Mouse (Mus musculus): ENCODE measurements at regions not wholly inside any gene's neighbourhood (a gene's known extent, or its start where the extent isn't known, plus 50 kb on each side); places are given as distances from the start of the nearest gene placed in this dataset.

- H3K4me2 ChIP-seq = no peak overlapping the region
- H3K9ac ChIP-seq = no peak overlapping the region
- ATAC-seq (ENCODE audit: low read depth) = no peak
- no peak overlapping the region for H3K4me3 ChIP-seq
- no peaks in the 10 kb centered on the region for H3K36me3 ChIP-seq
- H3K9me3 ChIP-seq = no peaks in the 10 kb centered on the region
- no peak overlapping the region for H3K27ac ChIP-seq (replicated peaks)
- WGBS = 83% methylated on average over 1 of the region's 1 CpGs
- no peaks in the 10 kb centered on the region for H3K4me1 ChIP-seq (replicated peaks)
- no peaks in the 10 kb centered on the region for H3K27me3 ChIP-seq
Measured at GRCm38 (mm10) chr2:72578322-72578721, 102.4 kb downstream of the Cdca7 start.

GRCm38 (mm10) chr2:72581136-72581535, 105.2 kb downstream of the Cdca7 start:
- no peaks in the 10 kb centered on the region for H3K27me3 ChIP-seq
- H3K9me3 ChIP-seq = peaks cover 6% of the 10 kb centered on the region; the same call in 1 of the 2 replicates
- no peaks in the 10 kb centered on the region for H3K36me3 ChIP-seq
- H3K27ac ChIP-seq (replicated peaks) = no peak overlapping the region
- WGBS = 85% methylated on average over 6 of the region's 6 CpGs
- H3K4me1 ChIP-seq (replicated peaks) = no peaks in the 10 kb centered on the region
- H3K4me3 ChIP-seq = no peak overlapping the region
- H3K4me2 ChIP-seq = no peak overlapping the region
- ATAC-seq (ENCODE audit: low read depth) = no peak
- no peak overlapping the region for H3K9ac ChIP-seq

- 81% methylated on average over 7 of the region's 7 CpGs for WGBS
- no peaks in the 10 kb centered on the region for H3K36me3 ChIP-seq
- no peak for ATAC-seq (ENCODE audit: low read depth)
- H3K9me3 ChIP-seq = peaks cover 6% of the 10 kb centered on the region; the same call in 1 of the 2 replicates
- H3K4me3 ChIP-seq = no peak overlapping the region
- no peak overlapping the region for H3K9ac ChIP-seq
- H3K27ac ChIP-seq (replicated peaks) = no peak overlapping the region
- H3K4me1 ChIP-seq (replicated peaks) = peaks cover 4% of the 10 kb centered on the region; the same call in 1 of the 2 replicates
- no peak overlapping the region for H3K4me2 ChIP-seq
- H3K27me3 ChIP-seq = peaks cover 5% of the 10 kb centered on the region; the same call in 1 of the 2 replicates
Measured at GRCm38 (mm10) chr2:72588814-72589213, 112.9 kb downstream of the Cdca7 start.

- no peaks in the 10 kb centered on the region for H3K9me3 ChIP-seq
- H3K27me3 ChIP-seq = no peaks in the 10 kb centered on the region
- H3K9ac ChIP-seq = no peak overlapping the region
- no peak overlapping the region for H3K4me3 ChIP-seq
- no peaks in the 10 kb centered on the region for H3K36me3 ChIP-seq
- no peak for ATAC-seq (ENCODE audit: low read depth)
- no peak overlapping the region for H3K27ac ChIP-seq (replicated peaks)
- no peak overlapping the region for H3K4me2 ChIP-seq
- 40% methylated on average over 3 of the region's 3 CpGs for WGBS
- peaks cover 12% of the 10 kb centered on the region for H3K4me1 ChIP-seq (replicated peaks)
Measured at GRCm38 (mm10) chr2:72592011-72592410, 116.1 kb downstream of the Cdca7 start.

- no peak overlapping the region for H3K9ac ChIP-seq
- no peaks in the 10 kb centered on the region for H3K9me3 ChIP-seq
- H3K27ac ChIP-seq (replicated peaks) = 0 out of 2 replicates have a peak overlapping the region, but pooled peaks have one; percentile 4
- WGBS = 54% methylated on average over 14 of the region's 14 CpGs
- peaks cover 27% of the 10 kb centered on the region for H3K4me1 ChIP-seq (replicated peaks)
- no peak overlapping the region for H3K4me3 ChIP-seq
- H3K36me3 ChIP-seq = no peaks in the 10 kb centered on the region
- no peak overlapping the region for H3K4me2 ChIP-seq
- no peaks in the 10 kb centered on the region for H3K27me3 ChIP-seq
- no peak for ATAC-seq (ENCODE audit: low read depth)
Measured at GRCm38 (mm10) chr2:72596994-72597925, 121.3 kb downstream of the Cdca7 start.

GRCm38 (mm10) chr2:72597941-72598340, 122.0 kb downstream of the Cdca7 start:
- Histone ChIP-seq H3K4me1 (replicated peaks) (peaks cover 27% of the 10 kb centered on the region), H3K9me3 (no peaks in the 10 kb centered on the region), H3K27me3 (no peaks in the 10 kb centered on the region), H3K9ac (no peak overlapping the region), H3K36me3 (no peaks in the 10 kb centered on the region), H3K27ac (replicated peaks) (0 out of 2 replicates have a peak overlapping the region, but pooled peaks have one; percentile 4), H3K4me2 (no peak overlapping the region), H3K4me3 (no peak overlapping the region)
- 33% methylated on average over 9 of the region's 9 CpGs for WGBS
- no peak for ATAC-seq (ENCODE audit: low read depth)

- no peaks in the 10 kb centered on the region for H3K36me3 ChIP-seq
- no peak overlapping the region for H3K9ac ChIP-seq
- H3K4me1 ChIP-seq (replicated peaks) = peaks cover 27% of the 10 kb centered on the region
- no peaks in the 10 kb centered on the region for H3K9me3 ChIP-seq
- no peaks in the 10 kb centered on the region for H3K27me3 ChIP-seq
- H3K4me2 ChIP-seq = no peak overlapping the region
- no peak overlapping the region for H3K4me3 ChIP-seq
- no peak overlapping the region for H3K27ac ChIP-seq (replicated peaks)
- ATAC-seq (ENCODE audit: low read depth) = no peak
Measured at GRCm38 (mm10) chr2:72600723-72601122, 124.8 kb downstream of the Cdca7 start.

GRCm38 (mm10) chr2:72602152-72602551, 126.2 kb downstream of the Cdca7 start:
- no peak overlapping the region for H3K4me2 ChIP-seq
- ATAC-seq (ENCODE audit: low read depth) = no peak
- H3K27ac ChIP-seq (replicated peaks) = no peak overlapping the region
- H3K4me1 ChIP-seq (replicated peaks) = peaks cover 17% of the 10 kb centered on the region
- 74% methylated on average over 1 of the region's 1 CpGs for WGBS
- no peaks in the 10 kb centered on the region for H3K36me3 ChIP-seq
- no peaks in the 10 kb centered on the region for H3K9me3 ChIP-seq
- no peak overlapping the region for H3K9ac ChIP-seq
- H3K4me3 ChIP-seq = no peak overlapping the region
- H3K27me3 ChIP-seq = no peaks in the 10 kb centered on the region

GRCm38 (mm10) chr2:72612221-72612620, 136.3 kb downstream of the Cdca7 start:
- H3K27ac ChIP-seq (replicated peaks) = no peak overlapping the region
- H3K9me3 ChIP-seq = peaks cover 7% of the 10 kb centered on the region; the same call in 1 of the 2 replicates

GRCm38 (mm10) chr2:72614256-72614655, 138.3 kb downstream of the Cdca7 start:
- no peak for ATAC-seq (ENCODE audit: low read depth)
- H3K27me3 ChIP-seq = peaks cover 11% of the 10 kb centered on the region; the same call in 1 of the 2 replicates

More at GRCm38 (mm10) chr2:72612221-72612620, 136.3 kb downstream of the Cdca7 start:
- Histone ChIP-seq H3K9ac (no peak overlapping the region), H3K4me1 (replicated peaks) (0 out of 2 replicates have a peak, but pooled peaks cover 6% of the 10 kb centered on the region), H3K4me2 (no peak overlapping the region), H3K4me3 (no peak overlapping the region), H3K36me3 (no peaks in the 10 kb centered on the region), H3K27me3 (peaks cover 5% of the 10 kb centered on the region; the same call in 1 of the 2 replicates)
- ATAC-seq (ENCODE audit: low read depth) = no peak
- whole genome bisulfite sequencing = 93% methylated on average over 3 of the region's 3 CpGs

GRCm38 (mm10) chr2:72615869-72616268, 139.9 kb downstream of the Cdca7 start:
- no peak overlapping the region for H3K27ac ChIP-seq (replicated peaks)
- H3K4me2 ChIP-seq = no peak overlapping the region
- no peak overlapping the region for H3K9ac ChIP-seq
- no peaks in the 10 kb centered on the region for H3K36me3 ChIP-seq
- WGBS = 94% methylated on average over 2 of the region's 2 CpGs
- no peaks in the 10 kb centered on the region for H3K9me3 ChIP-seq
- no peak for ATAC-seq (ENCODE audit: low read depth)
- peaks cover 11% of the 10 kb centered on the region; the same call in 1 of the 2 replicates for H3K27me3 ChIP-seq
- peaks cover 21% of the 10 kb centered on the region for H3K4me1 ChIP-seq (replicated peaks)
- H3K4me3 ChIP-seq = no peak overlapping the region

More at GRCm38 (mm10) chr2:72614256-72614655, 138.3 kb downstream of the Cdca7 start:
- no peaks in the 10 kb centered on the region for H3K9me3 ChIP-seq
- WGBS = 65% methylated on average over 8 of the region's 8 CpGs
- H3K36me3 ChIP-seq = no peaks in the 10 kb centered on the region
- H3K27ac ChIP-seq (replicated peaks) = no peak overlapping the region
- no peak overlapping the region for H3K9ac ChIP-seq
- H3K4me2 ChIP-seq = no peak overlapping the region
- peaks cover 9% of the 10 kb centered on the region; the same call in 1 of the 2 replicates for H3K4me1 ChIP-seq (replicated peaks)
- no peak overlapping the region for H3K4me3 ChIP-seq

- Histone ChIP-seq H3K4me2 (no peak overlapping the region), H3K36me3 (no peaks in the 10 kb centered on the region), H3K27me3 (peaks cover 13% of the 10 kb centered on the region; the same call in 1 of the 2 replicates), H3K4me3 (no peak overlapping the region), H3K4me1 (replicated peaks) (peaks cover 21% of the 10 kb centered on the region), H3K27ac (replicated peaks) (no peak overlapping the region), H3K9me3 (no peaks in the 10 kb centered on the region), H3K9ac (no peak overlapping the region)
- ATAC-seq (ENCODE audit: low read depth) = no peak
Measured at GRCm38 (mm10) chr2:72616412-72616811, 140.5 kb downstream of the Cdca7 start.
